Mouse (Mus musculus) gastrocnemius, adult 2 months (tissue): ENCODE results near the gene Ocrl. TPM values are rescaled to one million over a fixed set of nuclear protein-coding genes. Genes with fewer than 3 reads are reported as not detected.

Experiments used
- DNase-seq: peaks from one replicate; pipeline ENCODE4 v3.0.0; 2022
- H3K27ac ChIP-seq: fragments of 200-600 bp; 2 replicates; pipeline ENCODE4 v1.8.1; 2022; ENCODE audit warnings: mild to moderate bottlenecking
- H3K4me3 ChIP-seq: fragments of 200-600 bp; 2 replicates; pipeline ENCODE4 v1.8.1; 2022; ENCODE audit warnings: mild to moderate bottlenecking, moderate library complexity
- CTCF ChIP-seq: fragments of 200-600 bp; IDR thresholded peaks from 2 replicates; pipeline ENCODE4 v1.8.1; 2022; ENCODE audit warnings: antibody characterized with exemption, mild to moderate bottlenecking, moderate library complexity
- intact Hi-C: fragments of 180-260 bp; cut with DNase I; formaldehyde crosslinking; loops from one replicate; pipeline ENCODE4 v1.15.1; 2025
- total RNA-seq, 2 experiments: library from RNA; stranded (reverse); gene quantifications; 2 replicates each; pipeline ENCODE4 v1.2.3; 2021

Ocrl gene
- total RNA-seq, 2 experiments from 2014 or later, result 12.1 to 17.2 TPM

DNA sequence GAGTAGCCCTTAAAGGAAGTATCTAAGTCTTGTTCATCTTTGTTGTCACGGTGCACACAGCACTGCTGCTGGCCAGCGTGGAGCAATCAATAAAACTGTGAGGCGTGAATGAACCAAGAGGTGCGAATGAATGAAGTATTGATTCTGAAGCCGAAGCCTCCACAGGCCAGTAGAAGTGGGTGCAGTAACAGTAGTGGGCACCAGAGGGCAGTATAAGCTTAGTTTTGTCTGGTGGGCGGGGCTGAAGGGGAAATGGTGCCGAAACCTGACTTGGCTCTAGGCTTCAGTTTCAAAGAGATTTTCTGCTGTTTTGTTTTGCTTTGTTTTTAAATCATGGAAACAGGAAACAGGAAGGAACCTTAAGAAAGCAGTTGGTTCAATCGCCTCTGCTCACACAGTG, 80.4 kb downstream of the Ocrl start:
- Histone ChIP-seq H3K4me3 (peak overlapping the region; percentile 45), H3K27ac (peak overlapping the region; percentile 53)
- peak; percentile 94 for TF ChIP-seq CTCF
- intact Hi-C loops, result loop anchor here (5.0 to 10.0 kb wide), 3 partner anchors 110 to 420 kb away; no protein-coding TSS in a partner anchor
- peak; percentile 69 for DNase-seq

DNA sequence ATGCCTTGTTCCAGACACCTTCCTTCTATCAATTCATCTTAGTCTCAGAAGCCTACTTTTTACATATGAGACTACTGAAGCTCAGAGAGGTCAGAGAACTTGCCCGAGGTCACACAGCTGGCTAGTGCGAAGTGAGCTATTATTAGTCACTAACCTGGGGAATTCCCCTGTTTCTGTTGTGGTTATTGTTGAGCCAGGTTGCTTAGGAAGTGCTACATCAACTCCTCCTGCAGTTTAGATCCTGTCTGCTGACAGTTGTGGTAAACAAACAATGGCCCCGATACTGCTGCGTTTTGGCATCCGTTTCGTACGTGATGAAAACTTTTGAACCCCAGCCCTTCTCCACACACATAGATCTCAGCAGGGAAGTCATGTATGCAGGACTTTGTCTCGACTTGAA, 86.2 kb downstream of the Ocrl start:
- Histone ChIP-seq H3K27ac (no peak overlapping the region), H3K4me3 (no peak overlapping the region)
- no peak for DNase-seq
- no peak for TF ChIP-seq CTCF
- intact Hi-C loops, result loop anchor here (10.0 kb wide), 1 partner anchor 386 kb away; no protein-coding TSS in a partner anchor

DNA sequence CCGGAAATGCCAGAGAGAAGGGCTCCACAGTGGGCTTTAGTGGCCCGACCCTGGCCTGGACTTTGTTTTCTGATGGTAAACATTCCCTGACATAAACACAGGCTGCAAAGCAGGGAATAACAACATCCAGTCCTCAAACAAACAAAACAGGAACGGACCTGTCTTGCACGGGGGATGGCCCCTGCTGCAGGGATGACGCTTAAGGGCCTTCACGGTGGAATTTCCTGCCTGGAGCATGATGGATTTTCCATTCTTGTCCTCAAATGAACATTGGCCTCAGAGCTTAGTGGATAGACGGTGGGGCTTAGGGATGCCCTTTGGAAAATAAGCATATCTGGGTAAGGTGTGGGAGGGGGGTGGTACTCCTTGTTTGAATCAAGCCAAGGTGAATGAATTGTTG, 89.0 kb downstream of the Ocrl start:
- Histone ChIP-seq H3K4me3 (no peak overlapping the region), H3K27ac (peak overlapping the region; percentile 63)
- no peak for TF ChIP-seq CTCF
- no peak for DNase-seq
- intact Hi-C loops, result no loop called here

DNA sequence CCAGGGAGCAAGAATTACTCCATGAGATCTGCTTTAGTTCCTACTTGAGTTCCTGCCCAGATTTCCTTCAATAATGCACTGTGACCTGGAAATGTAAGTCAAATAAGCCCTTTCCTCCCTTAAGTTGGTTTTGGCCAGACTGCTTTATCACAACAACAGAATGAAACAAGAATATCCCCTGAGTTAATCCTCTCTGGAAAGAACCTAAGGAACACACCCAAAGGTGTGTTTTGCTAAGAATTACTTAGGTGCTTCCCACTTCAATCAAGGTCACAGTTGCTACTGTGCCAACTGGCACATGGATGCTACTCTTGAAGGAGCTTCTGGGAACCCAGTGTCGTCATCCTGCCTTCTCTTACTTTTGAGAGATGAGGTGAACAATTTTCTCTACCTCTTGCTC, 92.6 kb downstream of the Ocrl start:
- no peak for DNase-seq
- intact Hi-C loops, result no loop called here
- Histone ChIP-seq H3K4me3 (no peak overlapping the region), H3K27ac (no peak overlapping the region)
- TF ChIP-seq CTCF, result no peak

DNA sequence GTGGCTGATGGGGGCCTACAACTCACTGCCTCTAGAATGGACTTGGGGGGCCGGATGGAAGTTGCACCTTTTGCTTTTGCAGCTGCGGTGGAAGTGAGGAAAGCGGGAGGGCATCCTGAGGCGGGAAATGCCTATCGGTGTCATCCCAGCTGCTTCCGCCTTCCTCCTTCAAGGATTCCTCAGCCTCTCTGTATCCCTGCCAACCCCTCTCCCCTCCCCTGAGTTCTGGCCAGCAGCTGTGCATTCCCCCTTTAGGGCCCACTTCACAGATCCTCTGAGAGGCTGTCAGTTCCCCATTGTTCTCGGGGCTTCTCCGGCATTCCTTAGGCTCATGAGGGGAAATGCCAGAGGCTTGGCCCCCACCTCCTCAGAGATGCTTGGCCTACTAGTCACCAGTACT, 93.9 kb downstream of the Ocrl start:
- Histone ChIP-seq H3K27ac (no peak overlapping the region), H3K4me3 (no peak overlapping the region)
- no peak for DNase-seq
- intact Hi-C loops, result no loop called here
- TF ChIP-seq CTCF, result no peak

DNA sequence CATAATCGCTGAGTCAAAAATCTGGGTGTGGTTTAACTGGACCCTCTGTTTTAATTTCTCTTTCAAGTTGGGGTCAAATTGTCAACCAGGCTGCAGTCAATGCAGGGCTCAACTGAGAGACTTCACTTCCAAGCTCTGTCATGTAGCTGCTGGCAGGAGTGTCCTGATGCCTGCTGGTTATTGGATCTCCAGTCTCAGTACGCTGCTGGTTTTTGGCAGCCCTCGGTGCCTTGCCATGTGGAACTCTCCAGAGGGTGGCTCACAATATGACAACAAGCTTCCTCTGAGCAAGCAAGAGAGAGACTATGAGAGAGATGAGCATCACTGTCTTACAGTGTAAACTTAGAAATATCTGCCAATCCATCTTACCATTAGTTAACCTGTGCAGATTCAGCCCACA, 99.5 kb downstream of the Ocrl start:
- TF ChIP-seq CTCF, result no peak
- no peak overlapping the region for H3K27ac ChIP-seq
- H3K4me3 ChIP-seq, result no peak overlapping the region
- no peak for DNase-seq
- intact Hi-C loops, result no loop called here

Other genes with a start within 250 kb of the Ocrl start
- gene Smarca1, start 19.4 kb upstream of the Ocrl start, total RNA-seq, result 1 to 10 TPM; 2.2 to 3.6 TPM
- gene Apln, start 122.5 kb downstream of the Ocrl start, total RNA-seq, result 1 to 10 TPM in 1 of 2 experiments, under 1 TPM in 1; 0.61 to 1.3 TPM
- gene Xpnpep2, start 196.3 kb downstream of the Ocrl start, total RNA-seq, result under 1 TPM; 0.59 to 0.89 TPM
- under 1 TPM; 0.17 to 0.28 TPM for gene Sash3, start 234.0 kb downstream of the Ocrl start, total RNA-seq